Mouse (Mus musculus) brain, adult 10 weeks (tissue): ENCODE measurements around the gene T2. TPM values are rescaled to one million over a fixed set of nuclear protein-coding genes. Genes with fewer than 3 reads are reported as not detected.

Experiments used
- polyA plus RNA-seq: library from polyadenylated mRNA; stranded (reverse); fragments of 350-450 nt; fragmentation: Illumina TruSeq; extraction: RNeasy Lipid Tissue Mini Kit (QIAGEN cat#74804); gene quantifications from one replicate; pipeline ENCODE4 v1.2.3, GENCODE M21; 2015; ENCODE audit warnings: low read depth, low replicate concordance

The T2 gene
- polyA plus RNA-seq, result 1.1 TPM

DNA sequence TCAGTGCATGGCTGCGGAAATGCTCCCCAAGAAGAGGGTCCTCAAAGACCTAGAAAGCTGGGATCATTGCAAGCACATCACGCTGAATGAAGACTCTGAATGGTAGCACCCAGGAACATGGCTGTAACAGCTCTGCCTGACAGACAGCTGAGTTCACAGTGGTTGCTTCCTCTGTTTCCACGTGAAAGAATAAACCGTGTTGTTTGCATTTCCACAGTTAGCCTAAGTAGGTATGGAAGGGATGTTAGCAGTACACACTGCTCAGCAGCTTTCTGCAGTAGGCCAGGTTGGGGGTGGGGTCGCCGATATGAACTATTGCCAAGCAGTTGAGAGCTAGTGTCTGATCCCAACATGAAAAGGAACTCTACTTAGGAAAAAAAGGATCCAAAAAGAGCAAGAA is at the start of gene T2:
Gene T2 (plus strand): TSS at position 301 of the 400 bp plus-strand sequence.

DNA sequence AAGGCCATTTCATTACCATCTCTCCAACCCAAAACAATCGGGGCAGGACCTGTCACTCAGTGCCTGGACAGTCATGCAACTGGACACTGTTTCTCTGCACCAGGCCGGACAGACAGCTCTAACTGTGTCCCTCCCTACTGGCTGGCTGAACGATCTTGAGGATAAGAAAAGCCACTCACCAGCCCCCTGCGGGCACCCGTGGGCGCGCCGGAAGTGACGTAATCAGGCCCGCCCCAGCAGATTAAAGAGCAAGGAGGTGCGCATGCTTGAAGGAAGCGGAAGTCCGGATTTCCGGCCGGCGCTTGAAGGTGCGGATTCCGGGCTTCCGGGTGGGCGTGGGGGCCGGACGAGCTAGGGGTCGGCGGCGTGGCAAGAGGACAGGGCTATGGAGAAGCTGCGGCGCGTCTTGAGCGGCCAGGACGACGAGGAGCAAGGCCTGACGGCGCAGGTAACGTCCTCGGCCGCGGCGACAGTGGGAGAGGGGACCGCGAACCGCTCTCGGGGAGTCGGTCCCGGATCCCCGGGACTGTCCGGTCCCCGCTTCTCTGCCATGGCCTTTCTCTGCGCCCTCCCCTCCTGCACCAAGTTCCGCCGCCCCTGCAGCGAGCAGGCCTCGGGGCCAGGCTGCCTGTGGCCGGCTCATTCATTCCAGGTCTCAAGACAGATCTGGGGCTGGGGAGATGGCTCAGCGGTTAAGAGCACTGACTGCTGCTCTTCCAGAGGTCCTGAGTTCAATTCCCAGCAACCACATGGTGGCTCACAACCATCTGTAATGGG is 44.8 kb upstream of the T2 start, which contains the start of gene Sft2d1:
Gene Sft2d1 (plus strand): TSS at position 265 of the 777 bp plus-strand sequence.

DNA sequence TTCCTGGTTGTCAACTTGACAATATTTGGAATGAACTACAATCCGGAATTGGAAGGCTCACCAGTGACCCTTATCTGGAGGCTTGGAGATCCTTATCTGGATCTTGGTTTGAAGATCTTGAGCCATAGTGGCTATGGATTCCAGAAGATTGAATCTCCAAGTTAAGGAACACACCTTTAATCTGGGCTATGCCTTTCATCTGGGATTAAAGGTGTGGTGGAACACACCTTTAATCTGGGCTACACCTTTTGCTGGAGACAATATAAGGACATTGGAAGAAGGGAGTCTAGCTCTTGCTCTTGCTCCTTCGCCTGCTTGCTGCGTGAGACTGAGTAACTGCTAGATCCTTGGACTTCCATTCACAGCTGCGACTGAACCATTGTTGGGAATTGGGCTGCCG is 18.6 kb upstream of the T2 start, which contains the start of gene Prr18:
Gene Prr18 (plus strand): TSS at position 301 of the 400 bp plus-strand sequence.

DNA sequence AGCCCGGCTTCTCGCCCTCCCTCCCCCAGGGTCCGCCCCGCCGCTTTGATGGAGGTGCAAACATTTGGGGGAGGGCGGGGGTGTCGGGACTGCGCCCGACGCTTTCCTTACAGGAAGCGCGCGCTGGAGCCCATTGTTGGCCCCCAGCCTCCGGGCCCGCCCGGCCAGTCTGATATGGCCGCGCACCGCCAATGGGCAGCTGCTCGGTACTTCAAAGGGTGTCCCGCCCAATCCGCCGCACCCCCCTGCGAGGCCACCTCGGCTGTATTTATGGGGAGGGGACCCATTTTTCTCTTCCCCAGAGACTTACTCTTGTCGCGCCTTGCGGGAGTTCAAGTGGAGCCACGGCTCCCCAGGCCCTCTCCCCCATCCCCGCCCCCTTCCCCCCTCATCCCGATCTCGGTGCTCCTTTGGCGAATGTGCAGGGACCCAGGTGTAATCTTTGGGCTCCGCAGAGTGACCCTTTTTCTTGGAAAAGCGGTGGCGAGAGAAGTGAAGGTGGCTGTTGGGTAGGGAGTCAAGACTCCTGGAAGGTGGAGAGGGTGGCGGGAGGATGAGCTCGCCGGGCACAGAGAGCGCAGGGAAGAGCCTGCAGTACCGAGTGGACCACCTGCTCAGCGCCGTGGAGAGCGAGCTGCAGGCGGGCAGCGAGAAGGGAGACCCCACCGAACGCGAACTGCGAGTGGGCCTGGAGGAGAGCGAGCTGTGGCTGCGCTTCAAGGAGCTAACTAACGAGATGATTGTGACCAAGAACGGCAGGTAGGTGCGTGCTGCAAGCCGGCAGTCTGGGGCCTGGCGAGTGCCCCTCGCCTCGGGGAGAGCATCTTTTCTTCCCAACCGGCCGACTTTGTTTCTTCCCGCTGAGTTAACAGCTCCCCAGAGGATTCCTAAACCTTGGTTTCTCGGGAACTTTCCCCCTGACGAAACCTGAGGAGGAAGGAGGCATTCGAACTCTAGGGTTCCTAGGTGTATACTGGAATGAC is 78.5 kb downstream of the T2 start, which contains the start of gene T:
Gene T (plus strand): TSS at position 446 of the 983 bp plus-strand sequence.

Other genes starting within 250 kb of the T2 start
- gene Gm49673, start 208.2 kb upstream of the T2 start, polyA plus RNA-seq, result 0.31 TPM
- 7.4 TPM for gene Rnaset2a, start 207.9 kb upstream of the T2 start, polyA plus RNA-seq
- gene Fgfr1op, start 190.5 kb upstream of the T2 start, polyA plus RNA-seq, result 16.2 TPM
- 0.68 TPM for gene Ccr6, start 119.9 kb upstream of the T2 start, polyA plus RNA-seq
- 460 TPM for gene Mpc1, start 73.1 kb upstream of the T2 start, polyA plus RNA-seq
- 92.6 TPM for gene Sft2d1, start 44.9 kb upstream of the T2 start, polyA plus RNA-seq
- 40.1 TPM for gene Prr18, start 18.5 kb upstream of the T2 start, polyA plus RNA-seq
- gene T, start 78.4 kb downstream of the T2 start, polyA plus RNA-seq, result not detected
- gene Pde10a, start 169.4 kb downstream of the T2 start, polyA plus RNA-seq, result 90.9 TPM
- not detected for gene Gm17087, start 211.0 kb downstream of the T2 start, polyA plus RNA-seq